Mouse (Mus musculus) right cerebral cortex, postnatal 10 days (tissue): ENCODE measurements around the gene Ubr3.
A peak's percentile ranks its signal among the peaks of the same experiment; 100 is the strongest.

Experiments used
- DNase-seq, 2 experiments: peaks; one replicate each; pipeline ENCODE4 v3.0.0; 2021; ENCODE audit warnings: low spot score in 2 of 2

Gene Ubr3

GRCm38 (mm10) chr2:70031472-70031871 is 134.4 kb downstream of the Ubr3 start:
- DNase-seq: no peak

GRCm38 (mm10) chr2:70034895-70035294 is 137.8 kb downstream of the Ubr3 start:
- DNase-seq: no peak

GRCm38 (mm10) chr2:70035358-70035757 is 138.3 kb downstream of the Ubr3 start:
- no peak for DNase-seq

GRCm38 (mm10) chr2:70037221-70037620 is 140.2 kb downstream of the Ubr3 start:
- DNase-seq: peak in 1 of 2 experiments; percentile 42

- no peak for DNase-seq
Measured at GRCm38 (mm10) chr2:70038752-70039151, 141.7 kb downstream of the Ubr3 start, which contains the start of gene Myo3b. Myo3b (plus strand) TSS chr2:70039126.

- DNase-seq: no peak
Measured at GRCm38 (mm10) chr2:70044466-70044865, 147.4 kb downstream of the Ubr3 start.

- no peak for DNase-seq
Measured at GRCm38 (mm10) chr2:70047868-70048267, 150.8 kb downstream of the Ubr3 start.

- peak in 1 of 2 experiments; percentile 17 for DNase-seq
Measured at GRCm38 (mm10) chr2:70053803-70054202, 156.8 kb downstream of the Ubr3 start.

GRCm38 (mm10) chr2:70058201-70058600 is 161.2 kb downstream of the Ubr3 start:
- DNase-seq: peak in 1 of 2 experiments; percentile 7

GRCm38 (mm10) chr2:70060359-70061345 is 163.6 kb downstream of the Ubr3 start:
- peak; percentile 42 to 61 for DNase-seq

GRCm38 (mm10) chr2:70065116-70065515 is 168.1 kb downstream of the Ubr3 start:
- no peak for DNase-seq

- no peak for DNase-seq
Measured at GRCm38 (mm10) chr2:70065729-70066300, 168.8 kb downstream of the Ubr3 start.

GRCm38 (mm10) chr2:70066338-70067022 is 169.4 kb downstream of the Ubr3 start:
- DNase-seq: no peak

GRCm38 (mm10) chr2:70069861-70070260 is 172.8 kb downstream of the Ubr3 start:
- no peak for DNase-seq
